Mouse (Mus musculus) testis, adult 2 months (tissue): ENCODE data around the gene Tnfaip6. TPM values are rescaled to one million over a fixed set of nuclear protein-coding genes. Genes with fewer than 3 reads are reported as not detected.

Experiments
- H3K27ac ChIP-seq: fragments of 200-500 bp; 2 replicates; pipeline ENCODE4 v1.5.1; 2012; ENCODE audit warnings: low read depth, low read length; ENCODE audit not compliant: control insufficient read depth, insufficient read depth
- H3K27me3 ChIP-seq: fragments of 200-500 bp; 2 replicates; pipeline ENCODE4 v1.6.1; 2012; ENCODE audit warnings: mild to moderate bottlenecking, low read length, moderate library complexity; ENCODE audit not compliant: control insufficient read depth, insufficient read depth
- H3K36me3 ChIP-seq: fragments of 200-500 bp; 2 replicates; pipeline ENCODE4 v1.6.1; 2012; ENCODE audit warnings: mild to moderate bottlenecking, low read length; ENCODE audit not compliant: control insufficient read depth, insufficient read depth
- H3K4me1 ChIP-seq: fragments of 200-500 bp; 2 replicates; pipeline ENCODE4 v1.6.1; 2012; ENCODE audit warnings: low read length; ENCODE audit not compliant: control insufficient read depth, insufficient read depth
- H3K4me3 ChIP-seq: fragments of 200-500 bp; 2 replicates; pipeline ENCODE4 v1.5.1; 2012; ENCODE audit warnings: low read depth, mild to moderate bottlenecking, low read length, moderate library complexity, mixed read lengths; ENCODE audit not compliant: control insufficient read depth
- CTCF ChIP-seq: fragments of 200-500 bp; IDR thresholded peaks from 2 replicates; pipeline ENCODE4 v1.5.1; 2012; ENCODE audit warnings: low read depth, mild to moderate bottlenecking, inconsistent platforms, low read length, moderate library complexity; ENCODE audit not compliant: control insufficient read depth, insufficient read depth, insufficient replicate concordance
- POLR2A ChIP-seq: fragments of 200-500 bp; IDR thresholded peaks from 2 replicates; pipeline ENCODE4 v1.6.1; 2012; ENCODE audit warnings: low read depth, mild to moderate bottlenecking, inconsistent platforms, low read length, moderate library complexity; ENCODE audit not compliant: control insufficient read depth
- polyA plus RNA-seq: library from polyadenylated mRNA; depleted of rRNA; stranded (reverse); fragments of >200 nt; gene quantifications from 2 replicates; pipeline ENCODE4 v1.2.3, GENCODE M21; 2012

Tnfaip6 gene
- polyA plus RNA-seq, 1 experiment, result 0.46 TPM

- H3K27me3 ChIP-seq, result no peaks in the 10 kb centered on the region
- no peak overlapping the region for H3K4me3 ChIP-seq
- no peaks in the 10 kb centered on the region for H3K4me1 ChIP-seq
- no peak overlapping the region for H3K27ac ChIP-seq
- no peak for TF ChIP-seq CTCF
- H3K36me3 ChIP-seq, result no peaks in the 10 kb centered on the region
These were observed 24.4 kb upstream of the Tnfaip6 start for GRCm38 (mm10) chr2:52013306-52013820.

- no peaks in the 10 kb centered on the region for H3K27me3 ChIP-seq
- H3K27ac ChIP-seq, result no peak overlapping the region
- H3K4me3 ChIP-seq, result no peak overlapping the region
- H3K4me1 ChIP-seq, result no peaks in the 10 kb centered on the region
- no peak for TF ChIP-seq CTCF
- TF ChIP-seq POLR2A, result no peak
- no peaks in the 10 kb centered on the region for H3K36me3 ChIP-seq
These were observed 21.4 kb upstream of the Tnfaip6 start for GRCm38 (mm10) chr2:52016361-52016760.

- TF ChIP-seq CTCF (no peak), POLR2A (no peak)
- no peak overlapping the region for H3K4me3 ChIP-seq
- H3K36me3 ChIP-seq, result no peaks in the 10 kb centered on the region
- H3K4me1 ChIP-seq, result no peaks in the 10 kb centered on the region
- no peaks in the 10 kb centered on the region for H3K27me3 ChIP-seq
- H3K27ac ChIP-seq, result no peak overlapping the region
These were observed 10.7 kb upstream of the Tnfaip6 start for GRCm38 (mm10) chr2:52027061-52027460.

GRCm38 (mm10) chr2:52029426-52029825 is 8.4 kb upstream of the Tnfaip6 start:
- Histone ChIP-seq H3K4me3 (no peak overlapping the region), H3K36me3 (no peaks in the 10 kb centered on the region), H3K27me3 (no peaks in the 10 kb centered on the region), H3K27ac (no peak overlapping the region), H3K4me1 (no peaks in the 10 kb centered on the region)
- TF ChIP-seq POLR2A (no peak), CTCF (no peak)

GRCm38 (mm10) chr2:52031491-52031890 is 6.3 kb upstream of the Tnfaip6 start:
- H3K27ac ChIP-seq, result no peak overlapping the region
- H3K36me3 ChIP-seq, result no peaks in the 10 kb centered on the region
- H3K4me1 ChIP-seq, result no peaks in the 10 kb centered on the region
- no peaks in the 10 kb centered on the region for H3K27me3 ChIP-seq
- TF ChIP-seq POLR2A, result no peak
- no peak overlapping the region for H3K4me3 ChIP-seq

GRCm38 (mm10) chr2:52034601-52035000 is 3.2 kb upstream of the Tnfaip6 start:
- Histone ChIP-seq H3K4me1 (no peaks in the 10 kb centered on the region; the same call in 1 of the 2 replicates), H3K4me3 (no peak overlapping the region), H3K27ac (no peak overlapping the region), H3K27me3 (no peaks in the 10 kb centered on the region), H3K36me3 (no peaks in the 10 kb centered on the region)
- TF ChIP-seq CTCF (no peak), POLR2A (no peak)

GRCm38 (mm10) chr2:52035144-52035543 is 2.7 kb upstream of the Tnfaip6 start:
- H3K27ac ChIP-seq, result no peak overlapping the region
- H3K27me3 ChIP-seq, result no peaks in the 10 kb centered on the region
- no peaks in the 10 kb centered on the region; the same call in 1 of the 2 replicates for H3K4me1 ChIP-seq
- TF ChIP-seq POLR2A, result no peak
- no peak for TF ChIP-seq CTCF
- no peak overlapping the region for H3K4me3 ChIP-seq
- no peaks in the 10 kb centered on the region for H3K36me3 ChIP-seq

GRCm38 (mm10) chr2:52036929-52037595 is 747 bp upstream of the Tnfaip6 start:
- Histone ChIP-seq H3K4me1 (no peaks in the 10 kb centered on the region; the same call in 1 of the 2 replicates), H3K27ac (no peak overlapping the region), H3K4me3 (no peak overlapping the region), H3K36me3 (no peaks in the 10 kb centered on the region), H3K27me3 (no peaks in the 10 kb centered on the region)
- TF ChIP-seq POLR2A (no peak), CTCF (no peak)
